15 mouse cellular contexts compared by ENCODE assay signal in genomic region chr7:131817976-131818375, GRCm38 (mm10).
DNase-seq lines count a peak whose midpoint lies in the region.
"Had no signal": no experiment of that assay in that cellular context is flagged by ENCODE, and none has a peak within 500 bp of the region (broad histone marks: within the 10 kb centered on the region; RNA-seq: fewer than 3 reads in every experiment).

No protein-coding gene starts in this region.

- peak; percentile 30 for DNase-seq in adrenal gland, postnatal 10 days
- no peak for DNase-seq in adrenal gland, adult 8-10 months
- DNase-seq in brain, adult 2 months (ENCODE audit: low read depth, low spot score) = peak; percentile 70
- DNase-seq in left cerebral cortex, adult 18-20 months (ENCODE audit: low spot score in 2 of 2) = peak; percentile 4 to 41
- DNase-seq in right cerebral cortex, adult 2 months (ENCODE audit: low spot score in 2 of 2) = peak; percentile 28 to 33
- DNase-seq in kidney, postnatal 14 days = no peak
- DNase-seq in liver = no peak
- no peak for DNase-seq in spleen, adult 12 weeks (ENCODE audit: low spot score)
- DNase-seq: adrenal gland, postnatal 25 days; cerebellum, adult 8-10 months; heart, adult 11 months; heart, postnatal 36 days; kidney, adult 18-20 months; lung, adult 18-20 months; lung, postnatal 36 days had no signal

Comparison
In these comparisons a context has a peak if more than half of its experiments do, and no peak if none do; other contexts are left out.
1. DNase-seq: peak in adrenal gland, postnatal 10 days (single experiment), brain, adult 2 months (single experiment), left cerebral cortex, adult 18-20 months (2 of 2) and right cerebral cortex, adult 2 months (2 of 2); none in adrenal gland, adult 8-10 months (single experiment), kidney, postnatal 14 days (single experiment), liver (single experiment) and spleen, adult 12 weeks (single experiment).